Comparison of ENCODE assay signal across 30 mouse cellular contexts in the genomic region with DNA sequence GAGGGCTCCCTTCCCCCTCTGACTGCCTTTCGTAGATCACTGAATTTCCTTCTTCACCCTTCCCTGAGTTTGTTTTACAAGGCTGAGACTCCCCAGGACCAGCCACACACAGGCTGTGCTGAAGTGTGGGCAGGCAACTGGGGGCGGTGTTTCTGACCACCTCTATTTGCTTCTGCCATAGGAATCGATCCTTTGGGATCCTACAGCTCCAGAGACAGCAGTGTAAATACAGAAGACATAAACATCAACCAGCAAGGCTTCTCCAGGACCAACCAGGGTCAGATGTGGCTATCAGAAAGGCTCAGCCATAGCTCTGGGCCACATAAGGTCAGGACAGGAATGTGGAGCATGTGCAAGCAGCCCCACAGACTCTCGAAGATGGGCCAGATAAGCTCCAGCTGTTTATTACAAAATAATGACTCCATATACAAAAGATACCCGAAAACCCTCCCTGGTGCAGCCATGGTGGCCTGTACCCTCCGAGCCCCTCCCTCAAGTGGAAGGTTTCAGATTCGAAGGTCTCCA. TPM values are rescaled to one million over a fixed set of nuclear protein-coding genes. Genes with fewer than 3 reads are reported as not detected.
DNase-seq lines count a peak whose midpoint lies in the region; ATAC-seq and TF ChIP-seq lines count a peak whose summit lies in the region.
"Had no signal": no experiment of that assay in that cellular context is flagged by ENCODE, and none has a peak within 500 bp of the region (broad histone marks: within the 10 kb centered on the region; RNA-seq: fewer than 3 reads in every experiment).

No protein-coding gene starts in this region.

- no peak overlapping the region for H3K4me2 ChIP-seq in kidney, embryonic 14.5 days (replicated peaks; ENCODE audit: low read depth, low read length)
- no peak overlapping the region for H3K4me2 ChIP-seq in midbrain, embryonic 15.5 days
- H3K4me2 ChIP-seq: forebrain, embryonic 15.5 days; heart, embryonic 13.5 days; hindbrain, embryonic 15.5 days; limb, embryonic 12.5 days; liver, embryonic 15.5 days; lung, embryonic 14.5 days; midbrain, embryonic 12.5 days had no signal

- H3K9me3 ChIP-seq in kidney, embryonic 14.5 days (ENCODE audit: control insufficient read depth, low read length) = no peaks in the 10 kb centered on the region
- no peaks in the 10 kb centered on the region for H3K9me3 ChIP-seq in midbrain, embryonic 15.5 days
- H3K9me3 ChIP-seq: forebrain, embryonic 15.5 days; G1E; heart, embryonic 13.5 days; hindbrain, embryonic 10.5 days; hindbrain, embryonic 15.5 days; limb, embryonic 12.5 days; liver, embryonic 15.5 days; megakaryocyte, embryonic 14.5 days; midbrain, embryonic 12.5 days had no signal

- WGBS in kidney, embryonic 14.5 days = 58% methylated on average over 7 of the region's 7 CpGs
- 83% methylated on average over 7 of the region's 7 CpGs for WGBS in midbrain, embryonic 15.5 days

- no peak for ATAC-seq in kidney, embryonic 14.5 days (ENCODE audit: low FRiP score, low TSS enrichment)
- ATAC-seq in midbrain, embryonic 15.5 days (replicated peaks) = no peak
- no peak for ATAC-seq in megakaryocyte progenitor cell, adult 5-6 weeks (replicated peaks; ENCODE audit: poor library complexity)
- ATAC-seq: forebrain, embryonic 15.5 days; inflammation-experienced regulatory T-cells, adult 6 months; Patski had no signal

- H3K4me3 ChIP-seq in layer of hippocampus, adult 2 months = no peak overlapping the region
- H3K4me3 ChIP-seq in kidney, embryonic 14.5 days (ENCODE audit: low read length) = no peak overlapping the region
- H3K4me3 ChIP-seq in midbrain, embryonic 15.5 days = no peak overlapping the region
- H3K4me3 ChIP-seq: forebrain, embryonic 15.5 days; gastrocnemius, adult 2 months; heart, embryonic 13.5 days; hindbrain, embryonic 10.5 days; hindbrain, embryonic 15.5 days; limb, embryonic 12.5 days; liver, embryonic 15.5 days; megakaryocyte, embryonic 14.5 days; midbrain, embryonic 12.5 days had no signal

- peak overlapping the region; percentile 71 for H3K27ac ChIP-seq in layer of hippocampus, adult 2 months
- 0 out of 2 replicates have a peak overlapping the region, but pooled peaks have one; percentile 37 for H3K27ac ChIP-seq in kidney, embryonic 14.5 days (ENCODE audit: low read depth, low read length)
- H3K27ac ChIP-seq in midbrain, embryonic 15.5 days = no peak overlapping the region
- H3K27ac ChIP-seq: gastrocnemius, adult 2 months; heart, embryonic 13.5 days; hindbrain, embryonic 10.5 days; hindbrain, embryonic 15.5 days; limb, embryonic 12.5 days; liver, embryonic 15.5 days; midbrain, embryonic 12.5 days had no signal

- H3K27me3 ChIP-seq in kidney, embryonic 14.5 days (ENCODE audit: control insufficient read depth, insufficient read depth, low read length) = no peaks in the 10 kb centered on the region
- H3K27me3 ChIP-seq in midbrain, embryonic 15.5 days (replicated peaks) = no peaks in the 10 kb centered on the region
- H3K27me3 ChIP-seq: forebrain, embryonic 15.5 days; heart, embryonic 13.5 days; hindbrain, embryonic 15.5 days; limb, embryonic 12.5 days; Patski had no signal

- H3K9ac ChIP-seq in kidney, embryonic 14.5 days (ENCODE audit: low read depth, low read length) = no peak overlapping the region
- no peak overlapping the region for H3K9ac ChIP-seq in midbrain, embryonic 15.5 days
- H3K9ac ChIP-seq: forebrain, embryonic 15.5 days; heart, embryonic 13.5 days; hindbrain, embryonic 15.5 days; limb, embryonic 12.5 days; liver, embryonic 15.5 days; lung, embryonic 14.5 days; midbrain, embryonic 12.5 days had no signal

- H3K36me3 ChIP-seq in kidney, embryonic 14.5 days (ENCODE audit: control insufficient read depth, insufficient read depth, low read length) = peaks cover 9% of the 10 kb centered on the region; the same call in 1 of the 2 replicates
- no peaks in the 10 kb centered on the region for H3K36me3 ChIP-seq in midbrain, embryonic 15.5 days (replicated peaks)
- H3K36me3 ChIP-seq: forebrain, embryonic 15.5 days; liver, embryonic 15.5 days had no signal

- TF ChIP-seq CTCF in layer of hippocampus, adult 2 months (conservative IDR thresholded peaks at IDR 0.05) = no peak

- peaks cover 11% of the 10 kb centered on the region for H3K4me1 ChIP-seq in kidney, embryonic 14.5 days (ENCODE audit: control insufficient read depth, insufficient read depth, low read length)
- H3K4me1 ChIP-seq in midbrain, embryonic 15.5 days = peaks cover 24% of the 10 kb centered on the region

- peak; percentile 36 for DNase-seq in embryo, embryonic 10 days (ENCODE audit: low spot score)
- no peak for DNase-seq in embryo, embryonic 9.5 days (ENCODE audit: extremely low spot score)
- no peak for DNase-seq in layer of hippocampus, adult 2 months (ENCODE audit: low spot score in 2 of 2)
- no peak for DNase-seq in layer of hippocampus, adult 9-11 months
- peak; percentile 63 for DNase-seq in kidney, postnatal 14 days
- DNase-seq: adrenal gland, postnatal 14 days; cerebellum, adult 18-20 months; cerebellum, postnatal 10 days; heart, postnatal 14 days; lung, embryonic 14.5 days; lung, postnatal 36 days; retina, postnatal 1 day; right cerebral cortex, postnatal 14 days; thymus, adult 18-20 months; thymus, postnatal 25 days had no signal

RNA-seq across cellular contexts. Expression of a gene that starts 4.8 kb away (rescaled TPM):
- 10 to 100 TPM; 15.0 to 17.2 TPM for total RNA-seq in layer of hippocampus, adult 2 months (2021)
- polyA plus RNA-seq in kidney, embryonic 14.5 days (2014; fragmentation: Nextera tagmentation; extraction: Ambion mirVana) = 8.2 and 12.3 TPM in 2 replicates
- polyA plus RNA-seq in midbrain, embryonic 15.5 days (2015; fragmentation: Nextera tagmentation; extraction: Ambion mirVana) = 35.1 and 38.6 TPM in 2 replicates
- 0.17 and 0.32 TPM in 2 replicates for total RNA-seq in megakaryocyte progenitor cell, adult 5-6 weeks (2015)
- 0.27 and 0.83 TPM in 2 replicates for total RNA-seq in megakaryocyte progenitor cell, adult 5-6 weeks (2017)

RNA-seq across cellular contexts. Expression of a gene that starts 48.5 kb away (rescaled TPM):
- 10 to 100 TPM; 74.1 to 75.4 TPM for total RNA-seq in layer of hippocampus, adult 2 months (2021)
- 24.0 and 39.2 TPM in 2 replicates for polyA plus RNA-seq in kidney, embryonic 14.5 days (2014; fragmentation: Nextera tagmentation; extraction: Ambion mirVana)
- 37.8 and 39.2 TPM in 2 replicates for polyA plus RNA-seq in midbrain, embryonic 15.5 days (2015; fragmentation: Nextera tagmentation; extraction: Ambion mirVana)
- total RNA-seq in megakaryocyte progenitor cell, adult 5-6 weeks (2015) = 17.5 and 20.2 TPM in 2 replicates
- 21.6 and 24.7 TPM in 2 replicates for total RNA-seq in megakaryocyte progenitor cell, adult 5-6 weeks (2017)

Comparison
In these comparisons a context has a peak if more than half of its experiments do, and no peak if none do; other contexts are left out.
1. DNase-seq: peak in embryo, embryonic 10 days (single experiment) and kidney, postnatal 14 days (single experiment); none in embryo, embryonic 9.5 days (single experiment), layer of hippocampus, adult 2 months (0 of 2) and layer of hippocampus, adult 9-11 months (single experiment).
2. RNA of a gene that starts 4.8 kb away (total RNA-seq): 15.0 to 17.2 TPM in layer of hippocampus, adult 2 months; 0.17 to 0.83 TPM in megakaryocyte progenitor cell, adult 5-6 weeks; every median in the first group is over 4 times any median in the second.